Mouse (Mus musculus): ENCODE results near the gene Tmf1. TPM values are rescaled to one million over a fixed set of nuclear protein-coding genes. Genes with fewer than 3 reads are reported as not detected.

The Tmf1 gene
- polyA plus RNA-seq, 1 experiment from 2014 or later: 20.9 TPM

DNA sequence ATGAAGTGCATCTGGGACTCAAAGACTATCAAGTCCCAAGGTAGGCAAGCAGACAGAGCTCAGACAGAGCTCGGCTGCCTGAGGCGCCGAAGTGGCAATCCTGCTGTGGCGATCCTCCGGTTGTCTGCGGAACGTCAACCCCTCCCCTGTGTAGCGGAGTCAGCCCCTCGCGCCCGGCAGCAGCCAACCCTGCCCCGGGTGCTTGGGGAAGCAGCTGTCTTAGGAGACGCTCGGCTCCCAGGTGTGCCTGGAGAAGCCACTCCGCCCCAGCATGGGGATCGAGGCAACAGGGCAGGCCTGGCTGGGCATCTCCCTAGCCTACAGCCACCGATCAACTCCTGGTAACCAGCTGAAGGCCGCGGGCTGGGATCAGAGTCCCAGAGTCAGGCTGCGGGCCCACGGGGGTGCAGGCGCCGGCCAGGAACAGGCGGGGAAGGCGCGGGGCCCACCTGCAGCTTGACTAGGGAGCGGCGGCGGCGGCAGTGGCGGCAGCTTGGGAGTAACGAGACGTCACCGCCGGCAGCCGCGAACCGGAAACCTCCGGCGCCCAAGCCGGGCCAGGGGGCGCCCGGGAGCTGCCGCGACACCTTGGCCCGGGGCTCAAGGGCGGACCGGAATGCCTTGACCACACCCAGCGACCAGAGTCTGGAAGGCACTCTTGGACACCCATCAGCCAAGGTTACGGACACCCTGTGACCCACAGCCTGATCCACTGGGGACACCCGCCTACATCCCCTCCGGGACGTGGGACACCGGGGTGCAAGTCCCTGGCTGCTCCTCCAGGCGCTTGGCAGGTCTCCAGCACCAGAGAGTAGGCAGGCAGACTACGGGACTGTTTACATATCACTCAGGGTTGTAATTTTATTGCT, 30.3 kb downstream of the Tmf1 start, which contains the start of gene Eogt:
Gene Eogt, minus strand, starts transcription at position 800 of the 869 bp plus-strand sequence.
- H3K27ac ChIP-seq: peak within 1 kb of the TSS; percentile 65
- peak within 1 kb of the TSS; percentile 40 for H3K4me3 ChIP-seq (ENCODE audit: inconsistent target)

GRCm38 (mm10) chr6:97147755-97148382, 31.1 kb downstream of the Tmf1 start:
- H3K36me3 ChIP-seq (ENCODE audit: inconsistent target): peaks cover 9% of the 10 kb centered on the region; the same call in 1 of the 2 replicates
- peak overlapping the region; percentile 40 for H3K4me3 ChIP-seq (ENCODE audit: inconsistent target)
- H3K27ac ChIP-seq: no peak overlapping the region
- 44% methylated on average over 18 of the region's 18 CpGs for WGBS (ENCODE audit: missing documents)
- no peaks in the 10 kb centered on the region for H3K79me2 ChIP-seq (ENCODE audit: inconsistent target)

More for the DNA sequence above, 30.3 kb downstream of the Tmf1 start, which contains the start of gene Eogt:
- H3K79me2 ChIP-seq (ENCODE audit: inconsistent target): no peaks in the 10 kb centered on the region
- WGBS (ENCODE audit: missing documents): 2% methylated on average over 48 of the region's 56 CpGs
- H3K36me3 ChIP-seq (ENCODE audit: inconsistent target): peaks cover 10% of the 10 kb centered on the region

DNA sequence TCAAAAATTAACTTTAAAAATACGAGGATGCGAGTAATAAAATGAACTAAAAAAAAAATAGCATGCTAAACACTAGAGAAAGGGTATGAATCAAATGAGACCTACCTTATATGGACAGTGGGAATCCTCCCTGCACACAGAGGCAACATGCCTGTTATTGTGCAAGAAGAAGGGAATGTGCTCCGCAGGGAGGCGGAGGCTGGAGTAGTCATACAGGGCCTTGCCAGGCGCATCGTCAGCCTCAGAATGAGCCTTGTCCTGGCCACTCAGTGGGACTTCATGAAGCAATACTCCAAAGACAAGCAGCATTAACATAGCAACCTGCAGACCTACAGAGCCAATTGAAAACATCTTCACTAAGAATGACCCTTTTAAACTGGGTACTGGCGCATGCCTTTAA, 33.8 kb downstream of the Tmf1 start:
- Histone ChIP-seq H3K4me3 (ENCODE audit: inconsistent target) (no peak overlapping the region), H3K79me2 (ENCODE audit: inconsistent target) (no peaks in the 10 kb centered on the region), H3K27ac (no peak overlapping the region), H3K36me3 (ENCODE audit: inconsistent target) (peaks cover 28% of the 10 kb centered on the region; the same call in 1 of the 2 replicates)
- WGBS (ENCODE audit: missing documents): 95% methylated on average over 7 of the region's 7 CpGs

- Histone ChIP-seq H3K27ac (no peak overlapping the region), H3K36me3 (ENCODE audit: inconsistent target) (peaks cover 36% of the 10 kb centered on the region; the same call in 1 of the 2 replicates), H3K79me2 (ENCODE audit: inconsistent target) (no peaks in the 10 kb centered on the region), H3K4me3 (ENCODE audit: inconsistent target) (no peak overlapping the region)
- WGBS (ENCODE audit: missing documents): 89% methylated on average over 7 of the region's 7 CpGs
Observed at GRCm38 (mm10) chr6:97144359-97144758, 34.6 kb downstream of the Tmf1 start.

DNA sequence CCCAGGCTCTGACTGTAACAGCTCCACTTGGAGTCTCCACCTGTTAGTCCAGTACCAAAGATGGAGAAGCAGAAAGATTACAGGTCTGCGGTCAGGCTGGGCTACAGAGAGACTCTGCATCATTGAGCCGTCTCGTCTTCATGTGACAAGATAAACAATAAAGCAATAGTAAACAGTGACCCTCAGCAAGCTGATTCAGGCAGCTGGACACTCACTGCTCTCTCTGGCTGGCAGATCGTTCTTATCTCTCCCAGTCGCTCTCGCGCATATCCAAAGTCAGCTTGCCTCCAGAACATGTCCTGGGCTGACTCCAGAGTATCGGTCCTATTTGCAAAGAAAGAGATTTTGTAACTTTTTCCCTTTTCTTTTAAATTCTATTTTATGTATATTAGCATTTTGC, 36.3 kb downstream of the Tmf1 start:
- Histone ChIP-seq H3K27ac (no peak overlapping the region), H3K36me3 (ENCODE audit: inconsistent target) (peaks cover 39% of the 10 kb centered on the region; the same call in 1 of the 2 replicates), H3K4me3 (ENCODE audit: inconsistent target) (no peak overlapping the region), H3K79me2 (ENCODE audit: inconsistent target) (no peaks in the 10 kb centered on the region)
- WGBS (ENCODE audit: missing documents): 95% methylated on average over 8 of the region's 8 CpGs

DNA sequence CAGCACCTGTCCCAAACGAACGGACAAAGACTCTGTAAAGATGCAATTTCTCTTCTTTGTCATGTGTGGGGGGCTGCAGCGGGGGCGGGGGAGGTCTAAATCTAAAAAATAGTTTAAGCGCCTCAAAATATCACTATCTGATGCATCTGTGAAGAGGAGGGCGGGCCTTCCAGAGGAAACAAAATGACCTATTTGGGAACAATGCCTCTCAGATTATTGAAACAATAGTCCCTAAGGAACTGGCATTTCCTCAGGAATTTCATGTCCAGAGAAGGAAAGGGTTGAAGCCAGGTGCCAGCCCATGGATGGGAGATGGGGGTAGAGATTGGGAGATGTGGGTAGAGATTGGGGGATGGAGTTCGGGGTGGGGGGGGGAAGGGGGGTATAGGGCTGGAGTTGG, 37.1 kb downstream of the Tmf1 start:
- WGBS (ENCODE audit: missing documents): 98% methylated on average over 7 of the region's 7 CpGs
- peaks cover 39% of the 10 kb centered on the region; the same call in 1 of the 2 replicates for H3K36me3 ChIP-seq (ENCODE audit: inconsistent target)
- H3K4me3 ChIP-seq (ENCODE audit: inconsistent target): no peak overlapping the region

GRCm38 (mm10) chr6:97132707-97133303, 46.1 kb downstream of the Tmf1 start:
- Histone ChIP-seq H3K27ac (no peak overlapping the region), H3K4me3 (ENCODE audit: inconsistent target) (no peak overlapping the region), H3K79me2 (ENCODE audit: inconsistent target) (no peaks in the 10 kb centered on the region), H3K36me3 (ENCODE audit: inconsistent target) (peaks cover 16% of the 10 kb centered on the region; the same call in 1 of the 2 replicates)
- WGBS (ENCODE audit: missing documents): 100% methylated on average over 5 of the region's 5 CpGs

More for the DNA sequence above, 37.1 kb downstream of the Tmf1 start:
- Histone ChIP-seq H3K79me2 (ENCODE audit: inconsistent target) (no peaks in the 10 kb centered on the region), H3K27ac (no peak overlapping the region)

DNA sequence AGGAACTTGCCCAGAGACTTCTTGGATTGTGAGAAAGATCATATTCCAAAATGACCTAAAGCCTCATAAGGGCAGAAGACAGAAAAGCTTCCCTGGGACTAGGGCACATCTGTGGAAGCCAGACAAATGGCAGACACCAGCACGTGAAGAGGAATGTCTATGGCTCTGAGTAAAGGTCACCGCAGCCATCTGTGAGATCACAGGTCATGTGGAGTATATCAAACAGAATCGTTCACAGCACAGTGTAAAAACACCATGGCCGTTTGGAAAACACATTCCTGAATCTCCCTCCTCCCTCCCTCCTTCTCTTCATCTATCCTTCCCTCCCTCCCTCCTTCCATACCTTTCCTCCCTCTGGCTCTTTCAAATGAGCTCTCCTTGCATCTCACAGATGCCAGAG, 47.1 kb downstream of the Tmf1 start:
- H3K27ac ChIP-seq: no peak overlapping the region
- WGBS (ENCODE audit: missing documents): 98% methylated on average over 4 of the region's 4 CpGs
- peaks cover 16% of the 10 kb centered on the region; the same call in 1 of the 2 replicates for H3K36me3 ChIP-seq (ENCODE audit: inconsistent target)
- H3K4me3 ChIP-seq (ENCODE audit: inconsistent target): no peak overlapping the region
- no peaks in the 10 kb centered on the region for H3K79me2 ChIP-seq (ENCODE audit: inconsistent target)

GRCm38 (mm10) chr6:97130979-97131378, 47.9 kb downstream of the Tmf1 start:
- 83% methylated on average over 5 of the region's 5 CpGs for WGBS (ENCODE audit: missing documents)
- no peak overlapping the region for H3K27ac ChIP-seq
- H3K79me2 ChIP-seq (ENCODE audit: inconsistent target): no peaks in the 10 kb centered on the region
- no peak overlapping the region for H3K4me3 ChIP-seq (ENCODE audit: inconsistent target)
- peaks cover 16% of the 10 kb centered on the region; the same call in 1 of the 2 replicates for H3K36me3 ChIP-seq (ENCODE audit: inconsistent target)

- H3K4me3 ChIP-seq (ENCODE audit: inconsistent target): no peak overlapping the region
- no peak overlapping the region for H3K27ac ChIP-seq
- no peaks in the 10 kb centered on the region for H3K79me2 ChIP-seq (ENCODE audit: inconsistent target)
- WGBS (ENCODE audit: missing documents): 95% methylated on average over 10 of the region's 10 CpGs
- peaks cover 21% of the 10 kb centered on the region for H3K36me3 ChIP-seq (ENCODE audit: inconsistent target)
Observed at GRCm38 (mm10) chr6:97124336-97125010, 54.4 kb downstream of the Tmf1 start.

- 92% methylated on average over 4 of the region's 4 CpGs for WGBS (ENCODE audit: missing documents)
- Histone ChIP-seq H3K36me3 (ENCODE audit: inconsistent target) (peaks cover 50% of the 10 kb centered on the region), H3K4me3 (ENCODE audit: inconsistent target) (no peak overlapping the region), H3K79me2 (ENCODE audit: inconsistent target) (no peaks in the 10 kb centered on the region), H3K27ac (no peak overlapping the region)
Observed at GRCm38 (mm10) chr6:97120922-97121321, 58.0 kb downstream of the Tmf1 start.

GRCm38 (mm10) chr6:97118327-97118726, 60.6 kb downstream of the Tmf1 start:
- H3K27ac ChIP-seq: no peak overlapping the region
- H3K4me3 ChIP-seq (ENCODE audit: inconsistent target): no peak overlapping the region
- WGBS (ENCODE audit: missing documents): 94% methylated on average over 3 of the region's 3 CpGs
- H3K79me2 ChIP-seq (ENCODE audit: inconsistent target): no peaks in the 10 kb centered on the region
- peaks cover 49% of the 10 kb centered on the region; the same call in 1 of the 2 replicates for H3K36me3 ChIP-seq (ENCODE audit: inconsistent target)

- Histone ChIP-seq H3K4me3 (ENCODE audit: inconsistent target) (no peak overlapping the region), H3K36me3 (ENCODE audit: inconsistent target) (peaks cover 58% of the 10 kb centered on the region; the same call in 1 of the 2 replicates), H3K27ac (no peak overlapping the region), H3K79me2 (ENCODE audit: inconsistent target) (no peaks in the 10 kb centered on the region)
- WGBS (ENCODE audit: missing documents): 87% methylated on average over 4 of the region's 5 CpGs
Observed at GRCm38 (mm10) chr6:97116896-97117295, 62.0 kb downstream of the Tmf1 start.

- WGBS (ENCODE audit: missing documents): 97% methylated on average over 3 of the region's 3 CpGs
- Histone ChIP-seq H3K27ac (no peak overlapping the region), H3K79me2 (ENCODE audit: inconsistent target) (no peaks in the 10 kb centered on the region), H3K36me3 (ENCODE audit: inconsistent target) (peaks cover 51% of the 10 kb centered on the region; the same call in 1 of the 2 replicates), H3K4me3 (ENCODE audit: inconsistent target) (no peak overlapping the region)
Observed at GRCm38 (mm10) chr6:97114821-97115220, 64.1 kb downstream of the Tmf1 start.
